Mouse (Mus musculus) heart, embryonic 13.5 days (tissue): ENCODE measurements around the gene Dlgap1. TPM values are rescaled to one million over a fixed set of nuclear protein-coding genes. Genes with fewer than 3 reads are reported as not detected.

Source experiments
- ATAC-seq: fragments of 200-750 bp; cut with Nextera tagmentation; 2 replicates; pipeline ENCODE4 v1.8.0; 2017; ENCODE audit warnings: moderate TSS enrichment; ENCODE audit not compliant: insufficient number of reproducible peaks, low FRiP score, low TSS enrichment; ENCODE audit errors: extremely low read depth
- H3K27ac ChIP-seq: fragments of 300-500 bp; sonication (generic); replicated peaks from 2 replicates; pipeline ENCODE4 v1.5.1; 2015; ENCODE audit warnings: moderate library complexity, mild to moderate bottlenecking, inconsistent platforms
- H3K27me3 ChIP-seq: fragments of 300-500 bp; sonication (generic); replicated peaks from 2 replicates; pipeline ENCODE4 v1.6.1; 2015; ENCODE audit warnings: mild to moderate bottlenecking, inconsistent platforms
- H3K36me3 ChIP-seq: fragments of 300-500 bp; sonication (generic); 2 replicates; pipeline ENCODE4 v1.6.1; 2015; ENCODE audit warnings: mild to moderate bottlenecking, inconsistent platforms
- H3K4me1 ChIP-seq: fragments of 300-500 bp; sonication (generic); 2 replicates; pipeline ENCODE4 v1.6.1; 2015; ENCODE audit warnings: inconsistent platforms
- H3K4me2 ChIP-seq: fragments of 300-500 bp; sonication (generic); 2 replicates; pipeline ENCODE4 v1.6.1; 2015; ENCODE audit warnings: inconsistent platforms, mild to moderate bottlenecking, moderate library complexity
- H3K4me3 ChIP-seq: fragments of 300-500 bp; sonication (generic); 2 replicates; pipeline ENCODE4 v1.5.1; 2015; ENCODE audit warnings: moderate library complexity, mild to moderate bottlenecking, inconsistent platforms
- H3K9ac ChIP-seq: fragments of 300-500 bp; sonication (generic); 2 replicates; pipeline ENCODE4 v1.6.1; 2015; ENCODE audit warnings: inconsistent platforms, mild to moderate bottlenecking, moderate library complexity
- H3K9me3 ChIP-seq: fragments of 300-500 bp; sonication (generic); 2 replicates; pipeline ENCODE4 v1.6.1; 2016; ENCODE audit warnings: inconsistent platforms
- WGBS: fragments of 180-500 bp; shearing (Covaris S2); methylation state at CpG from one replicate; pipeline ENCODE4 v1.1.7; 2015; ENCODE audit warnings: mixed read lengths; 5-methylcytosine and 5-hydroxymethylcytosine counted together
- polyA plus RNA-seq: library from polyadenylated mRNA; unstranded; fragments of >200 nt; fragmentation: Nextera tagmentation; extraction: Ambion mirVana; gene quantifications from 2 replicates; pipeline ENCODE4 v1.2.1, GENCODE M21; 2015

Gene Dlgap1
- polyA plus RNA-seq, 1 experiment from 2014 or later, result 0.40 TPM

DNA sequence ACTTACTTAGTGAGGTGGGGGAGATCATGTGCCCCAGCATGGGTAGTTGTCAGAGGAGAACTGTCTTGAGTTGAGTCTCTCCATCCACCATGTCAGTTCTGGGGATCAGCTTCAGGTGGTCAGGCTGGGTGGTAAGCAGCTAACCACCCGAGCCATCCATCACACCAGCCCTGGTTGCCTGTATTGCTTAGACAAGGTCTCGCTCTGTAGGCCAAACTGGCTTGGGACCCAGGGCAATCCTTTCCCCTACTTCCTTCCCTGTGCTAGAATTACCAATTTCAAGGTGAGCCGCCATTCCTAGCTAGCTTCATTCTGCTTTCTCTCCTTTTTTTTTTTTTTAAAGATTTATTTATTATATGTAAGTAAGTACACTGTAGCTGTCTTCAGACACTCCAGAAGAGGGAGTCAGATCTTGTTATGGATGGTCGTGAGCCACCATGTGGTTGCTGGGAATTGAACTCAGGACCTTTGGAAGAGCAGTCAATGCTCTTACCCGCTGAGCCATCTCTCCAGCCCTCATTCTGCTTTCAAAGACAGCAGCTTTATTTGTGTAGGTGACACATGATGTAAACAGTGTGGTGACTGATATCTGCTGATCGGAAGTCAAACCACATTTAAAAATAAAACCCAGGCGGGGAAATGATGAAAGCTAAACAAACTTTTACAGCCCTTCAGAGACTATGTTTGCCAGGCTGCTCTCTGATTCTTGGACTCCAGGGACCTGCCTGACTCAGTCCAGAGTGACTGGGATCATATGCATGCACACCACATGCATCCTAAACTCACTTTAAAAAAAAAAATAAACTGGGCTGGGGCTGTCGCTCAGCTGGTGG, 828.3 kb downstream of the Dlgap1 start:
- Histone ChIP-seq H3K36me3 (no peaks in the 10 kb centered on the region), H3K4me1 (peaks cover 19% of the 10 kb centered on the region), H3K4me2 (no peak overlapping the region), H3K4me3 (no peak overlapping the region), H3K9me3 (no peaks in the 10 kb centered on the region), H3K27me3 (no peaks in the 10 kb centered on the region), H3K9ac (no peak overlapping the region), H3K27ac (no peak overlapping the region)
- no peak for ATAC-seq
- WGBS, result 71% methylated on average over 8 of the region's 8 CpGs

DNA sequence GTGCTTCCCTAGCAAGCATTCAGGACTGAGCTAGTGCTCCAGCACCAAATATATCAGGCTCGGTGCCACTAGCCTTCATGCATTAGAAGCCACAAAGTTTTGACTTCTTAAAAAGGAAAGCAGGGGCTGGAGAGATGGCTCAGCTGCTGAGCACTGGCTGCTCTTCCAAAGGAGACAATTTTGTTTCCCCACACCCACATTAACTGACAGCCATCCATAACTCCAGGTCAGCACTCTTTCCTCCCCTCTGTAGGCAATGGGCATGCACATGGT, 828.8 kb downstream of the Dlgap1 start:
- Histone ChIP-seq H3K4me3 (no peak overlapping the region), H3K4me2 (no peak overlapping the region), H3K27ac (no peak overlapping the region), H3K9me3 (no peaks in the 10 kb centered on the region), H3K9ac (no peak overlapping the region), H3K4me1 (peaks cover 19% of the 10 kb centered on the region), H3K36me3 (no peaks in the 10 kb centered on the region), H3K27me3 (no peaks in the 10 kb centered on the region)
- ATAC-seq, result no peak
- WGBS, result 63% methylated on average over 1 of the region's 1 CpGs

DNA sequence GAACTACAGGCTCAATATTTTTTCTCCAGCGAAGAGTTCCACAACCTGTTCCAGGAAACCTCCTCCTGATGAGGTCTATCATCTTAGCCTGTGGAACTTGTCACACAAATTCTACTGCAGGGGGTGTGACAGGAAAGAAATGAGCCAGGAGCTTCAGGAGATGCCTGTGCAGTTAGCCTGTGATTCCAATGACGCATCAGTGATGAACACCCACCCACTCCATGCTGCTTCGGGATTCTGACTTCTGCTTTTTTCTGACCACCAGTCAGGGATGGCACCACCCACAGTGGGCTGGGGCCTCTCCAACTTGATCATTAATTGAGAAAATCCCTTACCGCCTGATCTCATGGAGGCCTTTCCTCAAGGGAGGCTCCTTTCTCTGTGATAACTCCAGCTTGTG, 830.4 kb downstream of the Dlgap1 start:
- Histone ChIP-seq H3K4me2 (no peak overlapping the region), H3K4me3 (no peak overlapping the region), H3K9me3 (no peaks in the 10 kb centered on the region), H3K9ac (no peak overlapping the region), H3K36me3 (no peaks in the 10 kb centered on the region), H3K27me3 (no peaks in the 10 kb centered on the region), H3K4me1 (peaks cover 13% of the 10 kb centered on the region), H3K27ac (no peak overlapping the region)
- no peak for ATAC-seq
- 58% methylated on average over 4 of the region's 4 CpGs for WGBS

DNA sequence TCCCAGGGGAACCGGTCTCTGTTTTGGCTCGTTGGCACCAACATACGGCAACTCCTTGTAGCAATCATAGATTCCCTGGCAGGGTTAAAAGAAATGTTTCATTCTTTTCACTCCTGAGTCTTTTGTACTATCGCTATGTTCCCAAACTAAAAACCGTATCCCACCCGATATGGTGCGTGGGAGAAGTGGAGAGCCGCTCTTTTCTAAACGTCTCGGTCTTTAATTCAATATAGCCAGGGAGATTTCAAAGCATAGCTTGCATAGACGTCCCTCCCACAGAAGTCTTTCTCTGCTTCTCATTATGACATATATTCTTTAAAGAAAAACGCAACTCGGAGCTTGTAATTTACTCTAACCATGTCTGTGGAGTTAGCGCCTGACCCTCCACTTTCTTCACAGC, 833.1 kb downstream of the Dlgap1 start:
- Histone ChIP-seq H3K4me2 (no peak overlapping the region), H3K36me3 (no peaks in the 10 kb centered on the region), H3K4me3 (no peak overlapping the region), H3K9me3 (no peaks in the 10 kb centered on the region), H3K4me1 (no peaks in the 10 kb centered on the region), H3K9ac (no peak overlapping the region), H3K27ac (no peak overlapping the region), H3K27me3 (no peaks in the 10 kb centered on the region)
- ATAC-seq, result no peak
- 78% methylated on average over 14 of the region's 14 CpGs for WGBS

DNA sequence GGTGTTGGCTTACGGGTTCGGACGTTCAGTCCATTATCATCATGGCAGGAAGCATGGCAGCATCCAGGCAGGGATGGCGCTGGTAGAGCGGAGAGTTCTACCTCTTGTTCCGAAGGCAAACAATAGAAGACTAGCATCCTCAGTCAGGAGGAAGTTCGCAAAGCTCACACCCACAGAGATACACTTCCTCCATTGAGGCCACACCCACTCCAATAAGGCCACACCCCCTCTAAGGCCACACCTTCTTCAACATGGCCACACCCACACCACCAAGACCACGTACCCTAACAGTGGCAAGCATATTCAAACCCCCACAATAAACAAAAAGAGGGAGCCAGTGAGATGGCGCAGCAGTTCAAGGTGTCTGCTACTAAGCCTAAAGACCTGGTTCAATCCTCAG, 837.0 kb downstream of the Dlgap1 start:
- H3K4me1 ChIP-seq, result no peaks in the 10 kb centered on the region
- ATAC-seq, result no peak
- 91% methylated on average over 9 of the region's 9 CpGs for WGBS

DNA sequence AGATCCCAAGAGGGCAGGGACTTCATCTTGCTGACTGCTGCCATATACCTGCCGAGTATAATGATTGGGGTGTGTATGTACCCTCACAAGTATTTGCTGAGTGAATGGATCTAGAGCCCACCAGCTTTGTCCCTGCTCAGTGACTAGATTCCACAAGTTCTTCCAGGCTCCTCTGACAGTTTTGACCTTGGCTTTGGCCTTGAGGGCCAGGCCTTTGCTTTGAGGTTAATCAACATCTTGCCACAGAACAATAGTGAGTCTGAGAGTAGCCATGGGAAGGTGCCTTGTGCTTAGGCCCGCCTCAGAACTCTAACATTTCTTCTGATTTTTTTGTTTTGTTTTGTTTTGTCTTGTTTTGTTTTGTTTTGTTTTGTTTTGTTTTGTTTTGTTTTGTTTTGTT, 837.7 kb downstream of the Dlgap1 start:
- Histone ChIP-seq H3K4me2 (no peak overlapping the region), H3K36me3 (no peaks in the 10 kb centered on the region), H3K4me1 (no peaks in the 10 kb centered on the region), H3K27me3 (no peaks in the 10 kb centered on the region), H3K9ac (no peak overlapping the region), H3K27ac (no peak overlapping the region), H3K9me3 (no peaks in the 10 kb centered on the region), H3K4me3 (no peak overlapping the region)
- WGBS, result 60% methylated on average over 2 of the region's 2 CpGs
- no peak for ATAC-seq

More for the DNA sequence above, 837.0 kb downstream of the Dlgap1 start:
- H3K27ac ChIP-seq, result no peak overlapping the region
- H3K4me2 ChIP-seq, result no peak overlapping the region
- no peak overlapping the region for H3K9ac ChIP-seq
- H3K36me3 ChIP-seq, result no peaks in the 10 kb centered on the region
- H3K27me3 ChIP-seq, result no peaks in the 10 kb centered on the region
- no peaks in the 10 kb centered on the region for H3K9me3 ChIP-seq
- no peak overlapping the region for H3K4me3 ChIP-seq

DNA sequence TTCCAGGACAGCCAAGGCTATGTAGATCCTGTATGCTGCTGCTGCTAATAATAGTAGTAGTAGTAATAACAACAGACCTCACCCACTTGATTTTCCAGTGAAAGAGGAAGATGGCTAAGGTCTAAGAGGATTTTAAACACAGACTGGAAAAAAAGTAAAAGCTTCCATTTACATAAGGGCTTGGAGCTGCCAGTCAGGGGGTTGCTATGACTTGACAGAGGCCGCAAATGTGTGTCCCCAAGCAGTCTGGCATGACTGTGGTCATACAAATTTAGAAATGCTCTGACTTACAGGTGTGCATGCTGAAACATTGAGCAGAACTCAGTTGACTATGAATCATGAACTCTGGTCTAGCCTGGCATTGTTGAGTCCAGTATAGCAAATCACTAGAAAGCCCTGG, 839.0 kb downstream of the Dlgap1 start:
- ATAC-seq, result no peak
- H3K9me3 ChIP-seq, result no peaks in the 10 kb centered on the region
- H3K4me3 ChIP-seq, result no peak overlapping the region
- H3K4me2 ChIP-seq, result no peak overlapping the region
- H3K4me1 ChIP-seq, result no peaks in the 10 kb centered on the region
- H3K27me3 ChIP-seq, result no peaks in the 10 kb centered on the region
- no peaks in the 10 kb centered on the region for H3K36me3 ChIP-seq
- H3K9ac ChIP-seq, result no peak overlapping the region
- H3K27ac ChIP-seq, result no peak overlapping the region
- 98% methylated on average over 1 of the region's 1 CpGs for WGBS

DNA sequence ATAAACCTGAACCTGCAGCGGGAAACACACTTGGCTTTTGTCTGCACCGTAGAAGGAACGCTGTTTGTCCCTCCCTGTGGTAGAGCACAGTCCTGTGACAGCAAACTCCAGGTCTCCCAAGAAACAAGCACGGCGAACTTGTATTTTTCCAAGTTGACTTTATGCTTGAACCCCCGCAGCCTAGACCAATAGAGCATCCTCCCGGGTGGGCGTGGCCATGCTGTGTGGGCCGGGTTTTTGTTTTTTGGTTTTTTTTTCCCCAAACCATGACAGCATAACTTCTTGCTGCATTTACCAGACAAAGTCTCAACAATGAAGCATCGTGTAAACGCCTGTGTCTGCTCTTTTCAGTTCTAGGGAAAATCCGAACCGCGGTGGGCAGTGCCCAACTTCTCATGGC, 840.0 kb downstream of the Dlgap1 start:
- Histone ChIP-seq H3K9ac (no peak overlapping the region), H3K9me3 (no peaks in the 10 kb centered on the region), H3K27ac (no peak overlapping the region), H3K4me1 (no peaks in the 10 kb centered on the region), H3K27me3 (no peaks in the 10 kb centered on the region), H3K36me3 (no peaks in the 10 kb centered on the region), H3K4me2 (no peak overlapping the region), H3K4me3 (no peak overlapping the region)
- no peak for ATAC-seq
- WGBS, result 46% methylated on average over 14 of the region's 14 CpGs

DNA sequence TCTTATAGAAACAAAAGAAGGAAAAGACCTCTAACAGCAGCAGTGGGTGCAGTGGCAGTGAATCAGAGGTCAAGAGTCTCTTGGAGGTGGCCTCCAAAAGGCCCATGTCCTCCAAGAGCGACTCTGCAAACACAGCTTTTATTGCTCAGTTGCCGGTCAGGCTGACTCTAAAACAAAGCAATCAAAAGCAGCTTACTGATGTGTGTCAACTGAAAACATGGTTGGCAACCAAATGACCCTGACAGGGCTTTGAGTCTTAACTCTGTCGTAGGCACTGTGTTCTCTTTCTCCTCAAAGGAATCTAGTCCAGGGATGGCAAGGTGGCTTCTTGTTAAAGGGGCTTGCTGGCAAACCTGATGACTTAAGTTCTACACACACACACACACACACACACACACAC, 840.9 kb downstream of the Dlgap1 start:
- H3K27ac ChIP-seq, result no peak overlapping the region
- no peaks in the 10 kb centered on the region for H3K4me1 ChIP-seq
- H3K9me3 ChIP-seq, result no peaks in the 10 kb centered on the region
- no peak for ATAC-seq
- H3K27me3 ChIP-seq, result no peaks in the 10 kb centered on the region
- WGBS, result 78% methylated on average over 3 of the region's 3 CpGs
- no peak overlapping the region for H3K4me3 ChIP-seq
- no peak overlapping the region for H3K9ac ChIP-seq
- no peaks in the 10 kb centered on the region for H3K36me3 ChIP-seq
- H3K4me2 ChIP-seq, result no peak overlapping the region

DNA sequence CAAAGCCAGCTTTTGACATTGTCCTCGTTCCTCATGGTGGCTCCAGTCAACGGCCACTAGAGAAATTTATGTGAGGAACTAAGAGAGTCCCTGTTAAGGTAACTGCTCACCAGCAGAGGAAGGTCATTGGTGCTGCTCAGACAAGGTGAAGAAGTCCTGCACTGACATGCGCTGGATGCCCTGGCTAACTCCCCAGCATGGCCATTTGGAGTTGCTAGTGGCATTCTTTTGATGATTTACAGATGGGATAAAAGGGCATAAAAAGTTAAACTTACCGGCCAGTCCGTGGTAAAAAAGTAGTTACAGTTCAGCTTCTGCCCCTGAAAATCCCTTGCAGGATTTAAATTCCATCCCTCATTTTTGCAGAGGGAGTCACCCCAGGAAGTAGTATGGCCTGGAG, 841.9 kb downstream of the Dlgap1 start:
- ATAC-seq, result no peak
- H3K4me2 ChIP-seq, result no peak overlapping the region
- no peak overlapping the region for H3K9ac ChIP-seq
- H3K36me3 ChIP-seq, result no peaks in the 10 kb centered on the region
- no peaks in the 10 kb centered on the region for H3K9me3 ChIP-seq
- no peak overlapping the region for H3K27ac ChIP-seq
- H3K4me3 ChIP-seq, result no peak overlapping the region
- H3K4me1 ChIP-seq, result no peaks in the 10 kb centered on the region
- WGBS, result 82% methylated on average over 5 of the region's 5 CpGs
- H3K27me3 ChIP-seq, result peaks cover 6% of the 10 kb centered on the region

DNA sequence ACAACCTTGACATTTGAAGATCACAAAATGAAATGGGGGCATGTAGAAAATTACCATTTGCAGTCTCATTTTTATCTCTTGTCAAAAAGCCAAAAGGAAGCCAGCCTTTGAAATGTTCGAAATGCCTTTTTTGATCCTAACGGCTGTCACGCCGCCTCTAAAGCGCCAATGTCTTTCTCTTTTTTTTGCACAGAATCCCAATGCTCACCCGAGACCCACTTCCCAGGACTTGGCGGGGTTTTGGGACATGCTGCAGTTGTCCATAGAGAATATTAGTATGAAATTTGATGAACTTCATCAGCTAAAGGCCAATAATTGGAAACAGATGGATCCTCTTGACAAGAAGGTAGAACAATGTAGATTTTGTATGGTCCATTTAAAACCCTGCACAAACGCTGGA, 846.1 kb downstream of the Dlgap1 start:
- Histone ChIP-seq H3K4me3 (no peak overlapping the region), H3K27me3 (peaks cover 45% of the 10 kb centered on the region), H3K27ac (no peak overlapping the region), H3K9me3 (no peaks in the 10 kb centered on the region), H3K9ac (no peak overlapping the region), H3K4me1 (peaks cover 8% of the 10 kb centered on the region), H3K36me3 (no peaks in the 10 kb centered on the region), H3K4me2 (no peak overlapping the region)
- no peak for ATAC-seq
- WGBS, result 67% methylated on average over 8 of the region's 8 CpGs

DNA sequence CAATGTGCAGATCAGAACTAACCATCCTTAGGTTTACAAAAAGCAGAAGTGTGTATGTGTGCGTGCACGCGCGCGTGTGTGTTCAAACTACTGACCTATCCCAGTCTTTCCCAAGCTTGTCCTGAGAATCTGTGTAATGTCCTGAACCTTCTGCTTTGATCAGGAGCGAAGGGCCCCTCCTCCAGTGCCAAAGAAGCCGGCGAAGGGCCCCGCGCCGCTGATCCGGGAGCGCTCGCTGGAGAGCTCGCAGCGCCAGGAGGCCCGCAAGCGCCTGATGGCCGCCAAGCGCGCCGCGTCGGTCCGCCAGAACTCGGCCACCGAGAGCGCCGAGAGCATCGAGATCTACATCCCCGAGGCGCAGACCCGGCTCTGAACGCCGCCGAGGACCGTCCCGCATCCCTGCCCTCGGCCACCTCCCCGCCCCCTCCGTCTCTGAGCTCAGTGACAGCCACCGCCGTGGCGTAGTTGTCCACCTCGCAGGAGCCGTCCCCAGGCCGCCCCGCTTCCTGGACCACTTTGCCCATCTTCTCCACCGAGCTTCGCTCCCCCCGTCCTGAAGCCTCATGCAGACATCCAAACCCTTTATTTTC, 849.1 kb downstream of the Dlgap1 start:
- Histone ChIP-seq H3K4me1 (peaks cover 8% of the 10 kb centered on the region), H3K4me3 (peak overlapping the region; percentile 61), H3K27ac (no peak overlapping the region), H3K27me3 (peaks cover 61% of the 10 kb centered on the region), H3K9ac (peak overlapping the region; percentile 77), H3K9me3 (no peaks in the 10 kb centered on the region), H3K4me2 (peak overlapping the region; percentile 89), H3K36me3 (no peaks in the 10 kb centered on the region)
- WGBS, result 3% methylated on average over 51 of the region's 51 CpGs
- ATAC-seq, result no peak
